Mouse (Mus musculus) left cerebral cortex, adult 8-10 months (tissue): ENCODE data around the gene Bpifb4. TPM values are rescaled to one million over a fixed set of nuclear protein-coding genes. Genes with fewer than 3 reads are reported as not detected.

Experiments
- DNase-seq, 2 experiments: peaks; one replicate each; pipeline ENCODE4 v3.0.0; 2022; ENCODE audit warnings: low spot score in 2 of 2
- total RNA-seq, 4 experiments: library from RNA; stranded (reverse); gene quantifications; 2 replicates each; pipeline ENCODE4 v1.2.4; 2022

Gene Bpifb4
- total RNA-seq, 4 experiments from 2014 or later, result not detected

GRCm38 (mm10) chr2:154004456-154004855, 66.4 kb downstream of the Bpifb4 start:
- DNase-seq, result no peak

GRCm38 (mm10) chr2:154005094-154005493, 67.1 kb downstream of the Bpifb4 start:
- DNase-seq, result no peak

- DNase-seq, result no peak
These were observed 67.7 kb downstream of the Bpifb4 start for GRCm38 (mm10) chr2:154005734-154006133.

GRCm38 (mm10) chr2:154006331-154006730, 68.3 kb downstream of the Bpifb4 start:
- no peak for DNase-seq

GRCm38 (mm10) chr2:154007381-154007780, 69.4 kb downstream of the Bpifb4 start:
- DNase-seq, result no peak

GRCm38 (mm10) chr2:154007965-154008364, 70.0 kb downstream of the Bpifb4 start, which contains the start of gene Bpifa2:
Gene Bpifa2, plus strand, starts transcription at chr2:154008265.
- no peak for DNase-seq

Other genes starting within 250 kb of the Bpifb4 start
- gene Dnmt3c, start 241.6 kb upstream of the Bpifb4 start, total RNA-seq, result not detected
- 10 to 100 TPM; 67.5 to 87.9 (median 79.4) TPM for gene Mapre1, start 196.9 kb upstream of the Bpifb4 start, total RNA-seq
- gene Efcab8, start 158.3 kb upstream of the Bpifb4 start, total RNA-seq, result under 1 TPM; 0.19 to 0.54 (median 0.27) TPM
- gene Sun5, start 67.1 kb upstream of the Bpifb4 start, total RNA-seq, result not detected
- not detected for gene Bpifb2, start 63.2 kb upstream of the Bpifb4 start, total RNA-seq
- not detected for gene Bpifb6, start 37.8 kb upstream of the Bpifb4 start, total RNA-seq
- gene Bpifb3, start 20.0 kb upstream of the Bpifb4 start, total RNA-seq, result not detected
- not detected for gene Bpifa6, start 36.7 kb downstream of the Bpifb4 start, total RNA-seq
- not detected for gene Bpifa2, start 70.1 kb downstream of the Bpifb4 start, total RNA-seq
- gene Bpifa3, start 192.1 kb downstream of the Bpifb4 start, total RNA-seq, result not detected
- not detected for gene Bpifa1, start 204.7 kb downstream of the Bpifb4 start, total RNA-seq
- not detected for gene Bpifa5, start 224.4 kb downstream of the Bpifb4 start, total RNA-seq